Mouse (Mus musculus) kidney, adult 2 months (tissue): ENCODE data around the gene Syne3.

Experiments used
- CTCF ChIP-seq: fragments of 200-500 bp; conservative IDR thresholded peaks from 2 replicates; pipeline ENCODE4 v1.5.1; 2011; ENCODE audit warnings: low read depth, mild to moderate bottlenecking, control low read depth, low read length, moderate library complexity, mixed read lengths; ENCODE audit not compliant: insufficient read depth, insufficient read length
- POLR2A ChIP-seq: fragments of 200-500 bp; IDR thresholded peaks from one replicate; pipeline ENCODE4 v1.6.1; 2011; ENCODE audit warnings: low read depth, low read length, control low read depth

- no peak for TF ChIP-seq POLR2A
- no peak for TF ChIP-seq CTCF
These were observed 85.6 kb downstream of the Syne3 start for GRCm38 (mm10) chr12:104923948-104924388.
